Mouse (Mus musculus) ES-Bruce4 (cell line): ENCODE data around the gene Cwc22. TPM values are rescaled to one million over a fixed set of nuclear protein-coding genes. Genes with fewer than 3 reads are reported as not detected.

Source experiments
- H3K27ac ChIP-seq: 2 replicates; pipeline ENCODE4 v1.5.1; 2012; ENCODE audit warnings: low read length, inconsistent platforms; ENCODE audit not compliant: insufficient read depth
- H3K27me3 ChIP-seq: 2 replicates; pipeline ENCODE4 v1.6.1; 2012; ENCODE audit warnings: mild to moderate bottlenecking, low read length, inconsistent platforms; ENCODE audit not compliant: control insufficient read depth, poor library complexity, insufficient read depth, severe bottlenecking
- H3K36me3 ChIP-seq: 2 replicates; pipeline ENCODE4 v1.6.1; 2012; ENCODE audit warnings: inconsistent platforms, mild to moderate bottlenecking, low read length, moderate library complexity; ENCODE audit not compliant: control insufficient read depth, poor library complexity, insufficient read depth, severe bottlenecking
- H3K4me1 ChIP-seq: one replicate; pipeline ENCODE4 v1.8.1; 2011; ENCODE audit warnings: low read length; ENCODE audit not compliant: control insufficient read depth, insufficient read depth
- H3K4me3 ChIP-seq: 2 replicates; pipeline ENCODE4 v1.5.1; 2011; ENCODE audit warnings: low read depth, mild to moderate bottlenecking, low read length
- H3K9ac ChIP-seq: 2 replicates; pipeline ENCODE4 v1.6.1; 2012; ENCODE audit warnings: low read depth, mild to moderate bottlenecking, inconsistent platforms; ENCODE audit not compliant: poor library complexity, severe bottlenecking
- H3K9me3 ChIP-seq: replicated peaks from 2 replicates; pipeline ENCODE4 v1.6.1; 2012; ENCODE audit warnings: mild to moderate bottlenecking, low read length, inconsistent platforms; ENCODE audit not compliant: control insufficient read depth, poor library complexity, insufficient read depth, severe bottlenecking
- CTCF ChIP-seq: IDR thresholded peaks from one replicate; pipeline ENCODE4 v1.8.1; 2011; ENCODE audit warnings: low read depth, low read length
- EP300 ChIP-seq: IDR thresholded peaks from 2 replicates; pipeline ENCODE4 v1.6.1; 2011; ENCODE audit warnings: low read depth, low read length; ENCODE audit not compliant: insufficient read depth
- POLR2A ChIP-seq: IDR thresholded peaks from one replicate; pipeline ENCODE4 v1.8.1; 2011; ENCODE audit warnings: low read length; ENCODE audit not compliant: insufficient read depth
- polyA plus RNA-seq: library from polyadenylated mRNA; stranded (reverse); fragments of >200 nt; gene quantifications from 2 replicates; pipeline ENCODE4 v1.2.4, GENCODE M21; 2011; ENCODE audit warnings: low read depth; ENCODE audit not compliant: missing spikeins, insufficient read depth, insufficient read length

Gene Cwc22
- polyA plus RNA-seq, 1 experiment, result 78.6 TPM

DNA sequence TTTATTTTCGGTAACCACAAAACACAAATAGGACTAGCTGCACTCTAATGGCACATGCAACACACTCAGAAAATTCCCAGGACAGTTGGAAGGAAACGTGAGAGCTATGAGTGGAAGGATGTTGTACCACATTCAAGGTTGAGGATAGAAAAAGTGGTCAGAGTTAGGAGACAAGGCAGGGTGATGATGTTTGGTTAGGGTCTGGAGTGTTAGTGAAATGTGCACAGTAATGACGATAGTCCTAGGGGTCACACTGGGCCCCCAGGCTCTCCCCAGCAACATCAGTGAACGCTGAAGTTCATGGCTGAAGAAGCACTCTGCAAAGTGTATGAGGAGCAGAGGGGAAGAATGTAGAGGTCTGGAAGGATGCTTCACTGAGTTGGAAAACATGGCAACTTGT is 53.6 kb downstream of the Cwc22 start:
- TF ChIP-seq CTCF (no peak), EP300 (no peak), POLR2A (no peak)
- Histone ChIP-seq H3K27ac (no peak overlapping the region), H3K36me3 (peaks cover 10% of the 10 kb centered on the region), H3K9ac (no peak overlapping the region), H3K4me3 (no peak overlapping the region), H3K4me1 (no peaks in the 10 kb centered on the region), H3K9me3 (no peaks in the 10 kb centered on the region), H3K27me3 (no peaks in the 10 kb centered on the region)

DNA sequence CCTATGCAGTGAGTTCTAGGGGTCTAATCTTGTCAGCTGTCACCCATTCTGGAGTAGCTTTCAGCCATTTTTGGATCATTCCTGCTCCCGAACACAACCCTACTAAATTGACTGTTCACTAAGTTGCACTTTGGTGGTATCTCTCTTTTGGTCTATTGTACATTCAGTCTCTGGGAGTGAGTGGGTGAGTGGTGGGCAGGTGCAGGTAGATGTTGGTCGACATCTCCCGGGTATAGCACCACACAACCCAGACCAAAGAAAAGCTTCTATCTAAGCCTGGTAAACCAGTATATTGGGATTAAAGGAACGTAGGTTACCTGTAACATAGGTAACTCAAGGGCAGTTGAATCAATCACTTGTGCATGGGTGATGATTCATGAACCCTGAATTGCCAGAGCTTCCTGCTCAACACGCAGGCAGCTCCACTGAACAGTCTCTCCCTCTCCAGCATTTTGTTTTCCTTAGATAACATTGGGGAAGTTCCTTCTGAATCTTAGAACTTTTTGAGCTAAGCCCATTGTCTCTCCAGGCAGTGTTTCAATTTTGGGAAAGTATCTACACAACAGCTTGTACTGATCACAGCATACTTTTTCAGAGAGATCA is 55.2 kb downstream of the Cwc22 start:
- H3K9ac ChIP-seq, result no peak overlapping the region
- no peaks in the 10 kb centered on the region for H3K9me3 ChIP-seq
- no peaks in the 10 kb centered on the region for H3K27me3 ChIP-seq
- no peaks in the 10 kb centered on the region for H3K4me1 ChIP-seq
- peaks cover 10% of the 10 kb centered on the region for H3K36me3 ChIP-seq
- TF ChIP-seq POLR2A, result no peak
- no peak for TF ChIP-seq CTCF
- no peak for TF ChIP-seq EP300
- no peak overlapping the region for H3K4me3 ChIP-seq
- no peak overlapping the region for H3K27ac ChIP-seq

DNA sequence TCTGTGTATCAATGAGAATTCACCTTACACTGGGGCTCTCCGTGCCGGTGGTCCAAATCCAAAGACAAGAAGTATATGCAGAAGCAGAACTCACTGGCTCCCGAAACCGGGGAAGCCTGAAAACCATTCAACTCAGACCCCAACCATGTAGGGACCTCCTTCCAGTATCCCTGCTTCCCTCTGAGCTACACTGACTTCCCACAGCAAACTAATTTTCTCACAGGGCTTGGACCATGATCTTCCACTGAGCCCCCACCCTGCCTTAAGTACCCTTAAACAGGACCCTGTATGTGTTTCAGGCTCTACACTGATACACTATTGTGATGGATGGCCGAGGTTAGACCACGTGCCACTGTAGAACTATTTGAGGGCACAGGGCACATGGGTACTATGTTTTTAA is 56.2 kb downstream of the Cwc22 start:
- Histone ChIP-seq H3K9ac (no peak overlapping the region), H3K36me3 (peaks cover 5% of the 10 kb centered on the region), H3K27ac (no peak overlapping the region), H3K27me3 (no peaks in the 10 kb centered on the region), H3K9me3 (no peaks in the 10 kb centered on the region), H3K4me1 (no peaks in the 10 kb centered on the region), H3K4me3 (no peak overlapping the region)
- TF ChIP-seq POLR2A, result no peak
- no peak for TF ChIP-seq CTCF
- no peak for TF ChIP-seq EP300

DNA sequence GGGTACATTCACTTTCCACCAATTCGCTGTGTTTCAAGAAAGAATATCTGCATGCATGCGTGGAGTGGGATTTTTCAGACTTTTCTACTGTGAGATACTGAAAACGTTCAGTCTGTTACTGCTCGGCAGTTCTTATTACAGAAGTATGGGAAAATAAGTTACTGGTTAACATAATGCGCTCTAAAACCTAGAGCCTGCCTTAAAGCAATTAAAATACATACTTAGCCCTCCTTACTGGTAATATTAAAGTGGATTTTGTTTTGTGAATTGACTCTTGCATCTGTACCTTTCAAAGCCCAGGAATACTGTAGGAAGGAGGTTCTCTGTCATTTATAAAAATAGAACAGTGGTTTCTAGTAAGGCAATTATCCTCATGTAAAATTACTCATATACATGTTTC is 56.8 kb downstream of the Cwc22 start:
- Histone ChIP-seq H3K4me3 (no peak overlapping the region), H3K9me3 (no peaks in the 10 kb centered on the region), H3K27me3 (no peaks in the 10 kb centered on the region), H3K9ac (no peak overlapping the region), H3K36me3 (peaks cover 3% of the 10 kb centered on the region; the same call in 1 of the 2 replicates), H3K27ac (no peak overlapping the region), H3K4me1 (no peaks in the 10 kb centered on the region)
- no peak for TF ChIP-seq CTCF
- no peak for TF ChIP-seq EP300
- no peak for TF ChIP-seq POLR2A

DNA sequence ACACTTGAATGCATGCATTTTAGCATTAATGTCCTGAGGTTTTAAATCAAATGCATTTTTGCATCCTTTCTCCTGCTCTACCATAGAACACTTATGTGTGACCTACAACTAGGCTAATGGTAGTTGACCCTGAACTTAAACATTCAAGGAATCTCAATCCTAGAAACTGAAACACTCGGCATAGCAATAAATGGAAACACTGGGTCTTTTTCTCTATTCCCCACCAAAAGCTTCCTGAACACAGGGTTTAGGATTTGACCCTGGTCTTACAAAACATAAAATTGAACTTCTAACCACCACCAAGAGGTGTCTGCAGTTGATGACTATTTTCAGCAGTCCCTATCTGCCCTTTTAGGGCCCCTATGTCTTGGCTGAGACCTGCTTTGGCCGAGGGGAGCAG is 57.3 kb downstream of the Cwc22 start:
- no peaks in the 10 kb centered on the region for H3K27me3 ChIP-seq
- H3K9ac ChIP-seq, result no peak overlapping the region
- no peak overlapping the region for H3K4me3 ChIP-seq
- TF ChIP-seq POLR2A, result no peak
- no peak for TF ChIP-seq CTCF
- TF ChIP-seq EP300, result no peak
- peaks cover 3% of the 10 kb centered on the region; the same call in 1 of the 2 replicates for H3K36me3 ChIP-seq
- no peaks in the 10 kb centered on the region for H3K4me1 ChIP-seq
- no peaks in the 10 kb centered on the region for H3K9me3 ChIP-seq
- no peak overlapping the region for H3K27ac ChIP-seq

DNA sequence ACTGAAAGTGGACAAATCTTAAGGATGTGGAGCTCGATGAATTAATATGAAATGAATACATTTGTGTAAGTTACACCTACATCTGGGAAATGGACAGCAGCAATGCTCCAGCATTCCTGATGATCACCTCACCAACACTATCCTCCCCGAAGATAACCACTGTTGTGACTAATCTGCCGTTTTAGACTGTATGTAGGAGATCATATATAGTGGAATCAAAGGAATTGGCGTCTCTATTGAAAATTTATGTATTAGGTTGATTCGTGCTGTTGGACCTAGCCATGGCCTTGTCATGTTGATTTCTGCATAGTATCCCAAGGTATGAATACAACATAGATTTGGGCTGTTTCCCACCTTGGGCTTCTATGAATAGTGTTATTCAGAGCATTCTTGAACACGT is 58.1 kb downstream of the Cwc22 start:
- Histone ChIP-seq H3K9me3 (no peaks in the 10 kb centered on the region), H3K9ac (no peak overlapping the region), H3K4me3 (no peak overlapping the region), H3K27me3 (no peaks in the 10 kb centered on the region), H3K27ac (no peak overlapping the region), H3K4me1 (no peaks in the 10 kb centered on the region), H3K36me3 (peaks cover 3% of the 10 kb centered on the region; the same call in 1 of the 2 replicates)
- no peak for TF ChIP-seq POLR2A
- no peak for TF ChIP-seq CTCF
- no peak for TF ChIP-seq EP300
